Mouse (Mus musculus) v-Abl transformed pro-B cells (cell line): ENCODE data around the gene Ccdc180.

Source experiments
- in situ Hi-C, 2 experiments: fragments of 400-800 bp; cut with MboI; formaldehyde crosslinking; loops; one replicate each; pipeline ENCODE4 v1.15.1; 2025; ENCODE audit not compliant: unreplicated experiment in 2 of 2

Ccdc180 gene

GRCm38 (mm10) chr4:45967479-45968341 is 77.6 kb downstream of the Ccdc180 start:
- in situ Hi-C loops, result loop anchor here in 1 of 2 experiments (25.0 kb wide), 1 partner anchor 495 kb away; the partner anchor contains the start of gene Anp32b

DNA sequence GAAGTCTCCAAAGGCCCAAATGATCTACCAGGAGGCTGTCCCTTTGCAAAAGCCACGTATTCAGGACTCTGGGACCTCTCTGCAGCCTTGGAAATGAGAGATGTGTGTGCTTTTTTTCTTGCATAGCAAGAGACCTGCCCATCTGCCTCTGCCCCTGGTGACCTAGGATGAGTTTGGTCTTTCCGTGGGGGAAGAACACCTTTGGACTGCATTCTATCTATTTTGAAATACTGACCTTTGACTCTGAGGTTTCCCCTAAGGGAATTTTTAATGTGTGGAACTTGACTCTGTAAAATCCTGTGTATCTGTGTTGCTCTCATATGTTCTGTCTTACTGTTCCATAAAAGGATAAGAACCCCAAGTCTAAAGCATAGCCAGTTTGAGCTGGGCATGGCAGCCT is 78.9 kb downstream of the Ccdc180 start:
- in situ Hi-C loops, result loop anchor here in 1 of 2 experiments (25.0 kb wide), 1 partner anchor 493 kb away; the partner anchor contains the start of gene Anp32b

DNA sequence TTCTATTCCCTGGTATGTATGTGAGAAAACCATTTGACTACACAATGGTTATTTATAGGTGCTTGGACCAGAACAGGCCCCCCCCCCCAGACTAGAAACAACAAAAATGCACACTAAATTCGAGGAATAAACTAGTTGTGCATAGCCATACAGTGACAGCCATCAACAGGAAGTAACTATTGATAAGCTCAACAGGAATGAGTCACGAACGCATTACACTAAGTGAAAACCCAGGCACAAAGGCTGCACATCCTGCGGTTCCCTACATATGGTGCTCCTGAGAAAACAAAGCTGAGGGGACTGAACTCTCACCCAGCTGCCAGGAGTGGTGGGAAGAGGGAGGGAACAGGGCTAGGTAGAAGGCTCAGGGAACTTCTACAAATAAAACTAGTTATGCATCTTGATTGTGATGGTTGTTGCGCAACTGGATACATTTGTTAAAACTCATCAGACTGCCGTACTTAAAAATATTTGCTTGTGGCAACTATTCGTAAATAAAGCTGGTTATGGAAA is 80.0 kb downstream of the Ccdc180 start:
- in situ Hi-C loops, result loop anchor here in 1 of 2 experiments (25.0 kb wide), 1 partner anchor 492 kb away; the partner anchor contains the start of gene Anp32b

- in situ Hi-C loops, result loop anchor here in 1 of 2 experiments (25.0 kb wide), 1 partner anchor 490 kb away; the partner anchor contains the start of gene Anp32b
Observed at GRCm38 (mm10) chr4:45971806-45972447, 81.8 kb downstream of the Ccdc180 start.

DNA sequence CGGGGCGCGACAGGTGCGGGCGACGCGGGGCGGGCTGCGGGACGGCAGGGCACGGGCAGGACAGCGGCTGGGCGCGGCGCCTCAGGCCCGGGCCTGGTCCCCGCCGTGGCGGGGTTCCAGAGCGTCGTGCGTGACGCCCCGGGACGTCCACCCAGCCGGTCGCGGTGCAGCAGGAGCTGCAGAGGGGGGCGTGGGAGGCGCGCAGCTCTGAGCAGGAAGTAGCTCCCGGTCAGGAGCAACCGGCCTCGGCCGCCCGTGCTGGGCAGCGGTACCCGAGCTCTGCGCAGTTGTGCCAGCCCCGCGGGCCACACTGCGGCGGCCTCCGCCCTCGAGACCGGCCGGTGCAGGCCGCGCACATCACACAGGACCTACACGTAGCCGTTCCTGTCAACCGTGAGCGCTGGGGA is 82.3 kb downstream of the Ccdc180 start:
- in situ Hi-C loops, result loop anchor here in 1 of 2 experiments (25.0 kb wide), 1 partner anchor 490 kb away; the partner anchor contains the start of gene Anp32b

DNA sequence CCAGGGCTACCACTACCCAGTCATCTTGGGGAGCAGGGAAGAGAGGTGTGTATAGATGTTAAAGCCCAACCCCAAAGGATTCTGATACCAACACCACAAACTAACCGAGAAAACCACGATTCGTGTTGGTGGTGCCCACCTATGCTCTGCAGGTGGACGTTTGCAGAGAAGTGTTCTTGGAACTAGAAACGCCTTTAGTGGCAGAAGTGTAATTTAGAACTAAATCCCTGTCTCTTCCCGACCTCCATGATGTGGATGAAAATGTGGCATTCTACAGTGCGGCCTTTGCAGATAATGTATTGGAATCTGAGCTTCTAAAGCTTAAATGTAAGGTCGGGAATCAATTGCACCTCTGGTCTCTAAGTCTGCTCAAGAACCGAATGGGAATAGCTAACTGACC is 82.8 kb downstream of the Ccdc180 start:
- in situ Hi-C loops, result loop anchor here in 1 of 2 experiments (25.0 kb wide), 1 partner anchor 489 kb away; the partner anchor contains the start of gene Anp32b

DNA sequence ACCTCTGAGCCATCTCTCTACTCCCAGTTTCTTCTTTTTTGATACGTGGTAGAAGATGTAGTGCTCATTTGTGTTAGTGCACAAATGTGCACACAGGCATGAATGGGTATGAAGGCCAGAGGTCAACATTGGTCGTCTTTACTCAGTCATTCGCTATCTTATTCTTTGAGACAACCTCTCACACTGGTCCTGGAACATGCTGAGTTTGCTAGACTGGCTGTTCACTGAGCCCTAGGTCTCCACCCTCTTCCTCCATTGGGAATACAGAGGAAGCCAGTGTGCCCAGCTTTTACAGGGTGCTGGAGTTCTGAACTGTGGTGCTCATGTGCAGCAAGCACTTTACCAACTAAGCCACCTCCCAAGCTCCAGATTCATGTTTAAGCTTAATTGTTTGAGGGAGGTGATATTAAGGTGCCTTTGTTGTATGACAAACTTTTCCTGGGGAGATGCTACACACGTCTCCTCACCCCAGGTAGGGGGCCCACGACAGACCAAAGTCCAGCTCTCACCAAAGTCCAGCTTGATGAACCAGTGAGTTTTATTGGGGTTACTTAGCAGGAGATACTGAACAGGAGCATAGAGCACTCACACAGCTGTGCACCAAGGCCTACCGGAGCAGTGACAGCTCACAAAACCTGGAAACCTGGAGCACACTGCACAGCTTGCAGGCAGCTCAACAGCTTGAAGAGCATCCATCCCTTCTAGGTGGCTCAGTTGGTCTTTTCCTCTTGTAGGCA is 87.0 kb downstream of the Ccdc180 start:
- in situ Hi-C loops, result no loop called here

DNA sequence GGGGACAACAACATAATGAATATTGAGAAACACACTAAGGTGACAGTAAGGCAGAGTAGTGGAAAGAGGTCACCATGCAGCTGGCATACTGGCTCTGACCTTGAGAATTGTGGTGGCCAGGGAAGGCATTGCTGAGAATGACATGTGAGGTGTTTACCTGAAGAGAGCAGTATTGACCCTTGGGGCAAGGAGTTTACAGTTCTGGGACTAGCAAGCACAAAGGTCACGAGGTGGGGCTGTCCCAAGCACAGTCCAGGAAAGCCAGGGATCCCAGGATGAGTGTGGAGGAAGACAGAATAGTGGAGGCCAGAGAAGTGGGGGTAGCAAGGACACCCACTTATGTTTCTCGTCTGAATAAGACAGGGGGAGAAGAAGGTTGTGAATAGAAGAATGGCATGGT is 89.8 kb downstream of the Ccdc180 start:
- in situ Hi-C loops, result no loop called here

DNA sequence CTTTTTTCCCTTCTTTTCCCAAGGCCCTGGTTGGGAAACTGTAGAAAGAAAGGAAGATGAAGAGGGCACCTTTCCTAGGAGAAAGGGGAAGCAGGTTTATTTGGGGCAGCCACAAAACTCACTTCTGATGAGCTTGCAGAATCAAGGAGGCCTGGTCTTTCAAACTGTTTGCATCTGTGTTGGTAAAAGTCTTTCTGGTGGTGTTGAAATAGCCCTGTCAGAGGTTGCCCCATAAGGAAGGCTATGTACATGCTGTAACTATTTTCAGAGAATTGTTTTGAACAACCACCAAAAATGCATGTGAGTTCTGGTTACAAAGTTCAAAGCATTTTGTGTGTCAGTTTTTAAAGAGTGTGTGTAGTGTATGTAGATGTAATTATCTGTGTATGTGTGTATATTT is 91.0 kb downstream of the Ccdc180 start:
- in situ Hi-C loops, result no loop called here

- in situ Hi-C loops, result no loop called here
Observed at GRCm38 (mm10) chr4:45990427-45991135, 100.5 kb downstream of the Ccdc180 start.

DNA sequence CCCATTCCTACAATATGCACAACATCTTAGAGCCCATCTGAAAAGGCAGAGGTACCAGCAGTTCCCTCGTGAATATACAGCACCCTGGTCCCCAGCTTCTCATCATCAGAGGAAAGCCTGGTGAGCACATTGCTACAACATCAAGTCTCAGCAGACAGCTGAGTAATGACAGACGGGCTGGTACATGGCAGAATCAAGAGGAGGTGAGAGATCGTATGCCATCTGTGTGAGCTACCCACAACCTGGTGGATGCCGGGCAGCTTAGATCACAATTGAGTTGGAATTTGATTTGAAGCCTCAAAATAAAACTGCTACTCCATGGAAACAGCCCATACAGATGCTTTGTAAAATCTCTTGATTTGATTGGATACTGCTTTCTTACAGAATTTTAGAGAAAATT is 108.4 kb downstream of the Ccdc180 start:
- in situ Hi-C loops, result no loop called here
